In the genomic region with DNA sequence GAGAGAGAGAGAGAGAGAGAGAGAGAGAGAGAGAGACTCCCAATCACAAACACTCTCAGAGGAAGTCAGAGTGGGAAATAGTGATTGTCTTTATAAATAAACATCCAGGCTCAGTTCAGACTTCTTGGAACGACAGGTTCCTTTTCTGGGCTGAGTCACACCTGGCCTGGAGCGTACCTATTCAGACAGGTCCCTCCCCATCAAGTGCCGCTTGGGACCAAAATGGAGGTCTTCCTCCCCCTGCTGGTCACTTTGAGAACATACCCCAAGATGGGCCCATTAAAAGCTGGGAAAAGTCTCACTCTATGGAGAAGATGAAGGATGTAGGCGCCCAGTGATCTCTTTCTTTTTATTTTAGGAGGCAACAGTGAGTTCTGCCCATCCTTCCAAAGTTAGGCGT, we compare ENCODE assay signal across 9 mouse cellular contexts. TPM values are rescaled to one million over a fixed set of nuclear protein-coding genes. Genes with fewer than 3 reads are reported as not detected.
DNase-seq lines count a peak whose midpoint lies in the region; ATAC-seq and TF ChIP-seq lines count a peak whose summit lies in the region.
"Had no signal": no experiment of that assay in that cellular context is flagged by ENCODE, and none has a peak within 500 bp of the region (broad histone marks: within the 10 kb centered on the region; RNA-seq: fewer than 3 reads in every experiment).

No protein-coding gene starts in this region.

- ATAC-seq in midbrain, embryonic 11.5 days (ENCODE audit: low FRiP score): peak; percentile 41; the same call in 1 of the 2 replicates
- no peak for ATAC-seq in midbrain, embryonic 15.5 days (replicated peaks)
- no peak for ATAC-seq in Patski
- ATAC-seq in midbrain, postnatal 0 days (ENCODE audit: low FRiP score): no peak

- H3K9me3 ChIP-seq in midbrain, embryonic 11.5 days (ENCODE audit: control insufficient read depth, low read length): no peaks in the 10 kb centered on the region
- no peaks in the 10 kb centered on the region for H3K9me3 ChIP-seq in midbrain, embryonic 15.5 days
- no peaks in the 10 kb centered on the region for H3K9me3 ChIP-seq in midbrain, postnatal 0 days (ENCODE audit: low read length)

- intact Hi-C loops in gastrocnemius, postnatal 36 days (cut with DNase I): loop anchor here (1.0 to 5.0 kb wide), 3 partner anchors 53 to 194 kb away; no protein-coding TSS in a partner anchor

- H3K4me1 ChIP-seq in midbrain, embryonic 11.5 days (ENCODE audit: control insufficient read depth, insufficient read depth, low read length): no peaks in the 10 kb centered on the region
- no peaks in the 10 kb centered on the region for H3K4me1 ChIP-seq in midbrain, embryonic 15.5 days
- H3K4me1 ChIP-seq in midbrain, postnatal 0 days (ENCODE audit: insufficient read depth, low read length): no peaks in the 10 kb centered on the region

- no peak overlapping the region for H3K27ac ChIP-seq in midbrain, embryonic 11.5 days (ENCODE audit: low read depth, low read length)
- H3K27ac ChIP-seq in midbrain, embryonic 15.5 days: no peak overlapping the region
- no peak overlapping the region for H3K27ac ChIP-seq in midbrain, postnatal 0 days (ENCODE audit: low read depth, low read length)

- H3K27me3 ChIP-seq in midbrain, embryonic 11.5 days (ENCODE audit: control insufficient read depth, insufficient read depth, low read length): no peaks in the 10 kb centered on the region
- H3K27me3 ChIP-seq in midbrain, embryonic 15.5 days (replicated peaks): no peaks in the 10 kb centered on the region
- no peaks in the 10 kb centered on the region for H3K27me3 ChIP-seq in Patski
- no peaks in the 10 kb centered on the region for H3K27me3 ChIP-seq in midbrain, postnatal 0 days (ENCODE audit: insufficient read depth, low read length)

- in situ Hi-C loops in Patski (cut with MboI; ENCODE audit: low pct_unique_long_range_greater_than_20kb): loop anchor here (5.0 kb wide), 2 partner anchors 134 to 369 kb away; no protein-coding TSS in a partner anchor

- H3K4me2 ChIP-seq in midbrain, embryonic 11.5 days: no peak overlapping the region
- H3K4me2 ChIP-seq in midbrain, embryonic 15.5 days: no peak overlapping the region
- no peak overlapping the region for H3K4me2 ChIP-seq in midbrain, postnatal 0 days (ENCODE audit: low read depth, low read length, poor library complexity, severe bottlenecking)

- POLR2A ChIA-PET in Patski (lab: Charles Lee): interaction anchor here (0.7 to 0.9 kb wide), 2 partner anchors 26 to 30 kb away, joined by 3 read pairs; no protein-coding TSS in a partner anchor

- peak; percentile 94 for DNase-seq in midbrain, embryonic 11.5 days (ENCODE audit: low spot score, missing footprints)
- no peak for DNase-seq in Patski (ENCODE audit: low read depth, low spot score)
- peak; percentile 74 to 83 for DNase-seq in cerebellum, postnatal 25 days
- peak; percentile 33 to 49 for DNase-seq in gastrocnemius, postnatal 36 days
- peak; percentile 67 to 75 for DNase-seq in layer of hippocampus, postnatal 10 days (ENCODE audit: low spot score in 2 of 2)
- peak; percentile 62 for DNase-seq in midbrain, postnatal 0 days (ENCODE audit: low spot score)
- peak; percentile 53 to 73 for DNase-seq in thymus, postnatal 10 days (ENCODE audit: low spot score in 2 of 2)

- H3K4me3 ChIP-seq in midbrain, embryonic 11.5 days (ENCODE audit: low read depth, low read length): no peak overlapping the region
- no peak overlapping the region for H3K4me3 ChIP-seq in midbrain, embryonic 15.5 days
- H3K4me3 ChIP-seq in midbrain, postnatal 0 days (ENCODE audit: low read depth, low read length): no peak overlapping the region
- H3K4me3 ChIP-seq: myocyte had no signal

- no peaks in the 10 kb centered on the region for H3K36me3 ChIP-seq in midbrain, embryonic 11.5 days (ENCODE audit: control insufficient read depth, insufficient read depth, low read length)
- H3K36me3 ChIP-seq in midbrain, embryonic 15.5 days (replicated peaks): no peaks in the 10 kb centered on the region
- no peaks in the 10 kb centered on the region for H3K36me3 ChIP-seq in midbrain, postnatal 0 days (ENCODE audit: insufficient read depth, low read length)

- WGBS in midbrain, embryonic 11.5 days: 9% methylated on average over 5 of the region's 5 CpGs
- WGBS in midbrain, embryonic 15.5 days: 5% methylated on average over 5 of the region's 5 CpGs
- WGBS in midbrain, postnatal 0 days: 3% methylated on average over 5 of the region's 5 CpGs

- peak; percentile 92 for TF ChIP-seq CTCF in Patski (IDR thresholded peaks at IDR 0.05)
- peak; percentile 83 for TF ChIP-seq CTCF in midbrain, postnatal 0 days (IDR thresholded peaks at IDR 0.05)

- H3K9ac ChIP-seq in midbrain, embryonic 11.5 days (ENCODE audit: low read length): no peak overlapping the region
- H3K9ac ChIP-seq in midbrain, embryonic 15.5 days: no peak overlapping the region
- H3K9ac ChIP-seq in midbrain, postnatal 0 days (replicated peaks; ENCODE audit: low read length, poor library complexity, severe bottlenecking): no peak overlapping the region

- CTCF ChIA-PET in Patski (lab: Charles Lee): interaction anchor here (0.8 to 9.8 kb wide), 5 partner anchors 27 to 60 kb away, joined by 3 to 72 read pairs (median 4); no protein-coding TSS in a partner anchor

RNA-seq across cellular contexts. Expression of a gene that starts 4.3 kb away (rescaled TPM):
- polyA plus RNA-seq in midbrain, embryonic 11.5 days (2014; fragmentation: Nextera tagmentation; extraction: Ambion mirVana): not detected in 2 replicates
- 0.09 and 0.10 TPM in 2 replicates for polyA plus RNA-seq in midbrain, embryonic 15.5 days (2015; fragmentation: Nextera tagmentation; extraction: Ambion mirVana)
- polyA plus RNA-seq in Patski (2021): not detected
- total RNA-seq in gastrocnemius, postnatal 36 days (2021): not detected
- under 1 TPM; 0.51 to 0.53 TPM for total RNA-seq in layer of hippocampus, postnatal 10 days (2021)
- total RNA-seq in midbrain, postnatal 0 days (2014; rRNA removed): 0.24 and 0.99 TPM in 2 replicates
- polyA plus RNA-seq in midbrain, postnatal 0 days (2015; fragmentation: Nextera tagmentation; extraction: Ambion mirVana): 0.21 and 0.48 TPM in 2 replicates

RNA-seq across cellular contexts. Expression of a gene that starts 27.8 kb away (rescaled TPM):
- 150 and 153 TPM in 2 replicates for polyA plus RNA-seq in midbrain, embryonic 11.5 days (2014; fragmentation: Nextera tagmentation; extraction: Ambion mirVana)
- polyA plus RNA-seq in midbrain, embryonic 15.5 days (2015; fragmentation: Nextera tagmentation; extraction: Ambion mirVana): 37.2 and 42.2 TPM in 2 replicates
- 90.2 TPM for polyA plus RNA-seq in Patski (2021)
- 10 to 100 TPM; 31.5 to 54.9 TPM for total RNA-seq in gastrocnemius, postnatal 36 days (2021)
- 10 to 100 TPM; 13.1 to 14.3 TPM for total RNA-seq in layer of hippocampus, postnatal 10 days (2021)
- 12.0 and 19.8 TPM in 2 replicates for total RNA-seq in midbrain, postnatal 0 days (2014; rRNA removed)
- polyA plus RNA-seq in midbrain, postnatal 0 days (2015; fragmentation: Nextera tagmentation; extraction: Ambion mirVana): 8.9 and 9.9 TPM in 2 replicates
